Mouse (Mus musculus) forebrain, embryonic 14.5 days (tissue): ENCODE measurements around the gene Trim26. TPM values are rescaled to one million over a fixed set of nuclear protein-coding genes. Genes with fewer than 3 reads are reported as not detected.

Experiments used
- ATAC-seq: fragments of 200-750 bp; cut with Nextera tagmentation; 2 replicates; pipeline ENCODE4 v1.8.0; 2017; ENCODE audit warnings: mild to moderate bottlenecking, moderate library complexity
- DNase-seq: peaks from one replicate; pipeline ENCODE4 v3.0.0-alpha.2; 2015; ENCODE audit warnings: low spot score
- H3K27ac ChIP-seq: fragments of 300-500 bp; sonication (generic); 2 replicates; pipeline ENCODE4 v1.5.1; 2014; ENCODE audit warnings: low read depth, mild to moderate bottlenecking, control low read depth, low read length, moderate library complexity
- H3K27me3 ChIP-seq: fragments of 300-500 bp; sonication (generic); replicated peaks from 2 replicates; pipeline ENCODE4 v1.6.1; 2014; ENCODE audit warnings: low read length, control low read depth, mixed read lengths; ENCODE audit not compliant: control insufficient read depth, insufficient read depth
- H3K36me3 ChIP-seq: fragments of 300-500 bp; sonication (generic); 2 replicates; pipeline ENCODE4 v1.6.1; 2014; ENCODE audit warnings: low read length, control low read depth; ENCODE audit not compliant: control insufficient read depth, insufficient read depth
- H3K4me1 ChIP-seq: fragments of 300-500 bp; sonication (generic); 2 replicates; pipeline ENCODE4 v1.6.1; 2014; ENCODE audit warnings: antibody characterized with exemption, low read length, control low read depth; ENCODE audit not compliant: control insufficient read depth, insufficient read depth
- H3K4me2 ChIP-seq: fragments of 300-500 bp; sonication (generic); 2 replicates; pipeline ENCODE4 v1.6.1; 2014; ENCODE audit warnings: mild to moderate bottlenecking, control low read depth, low read length
- H3K4me3 ChIP-seq: fragments of 300-500 bp; sonication (generic); 2 replicates; pipeline ENCODE4 v1.5.1; 2014; ENCODE audit warnings: low read depth, low read length, control low read depth
- H3K9ac ChIP-seq: fragments of 300-500 bp; sonication (generic); 2 replicates; pipeline ENCODE4 v1.6.1; 2014; ENCODE audit warnings: mild to moderate bottlenecking, low read length, control low read depth, moderate library complexity
- H3K9me3 ChIP-seq: fragments of 300-500 bp; sonication (generic); replicated peaks from 2 replicates; pipeline ENCODE4 v1.6.1; 2016; ENCODE audit warnings: low read length, control low read depth, mixed read lengths; ENCODE audit not compliant: control insufficient read depth
- whole genome bisulfite sequencing: fragments of 180-500 bp; shearing (Covaris S2); extraction: QIAGEN DNeasy Blood & Tissue Kit; methylation state at CpG from one replicate; pipeline ENCODE4 v1.1.7; 2014; 5-methylcytosine and 5-hydroxymethylcytosine counted together
- polyA plus RNA-seq: library from polyadenylated mRNA; unstranded; fragments of >200 nt; fragmentation: Nextera tagmentation; extraction: Ambion mirVana; gene quantifications from 2 replicates; pipeline ENCODE4 v1.2.1, GENCODE M21; 2014

Gene Trim26
- polyA plus RNA-seq, 1 experiment from 2014 or later = 21.7 TPM

DNA sequence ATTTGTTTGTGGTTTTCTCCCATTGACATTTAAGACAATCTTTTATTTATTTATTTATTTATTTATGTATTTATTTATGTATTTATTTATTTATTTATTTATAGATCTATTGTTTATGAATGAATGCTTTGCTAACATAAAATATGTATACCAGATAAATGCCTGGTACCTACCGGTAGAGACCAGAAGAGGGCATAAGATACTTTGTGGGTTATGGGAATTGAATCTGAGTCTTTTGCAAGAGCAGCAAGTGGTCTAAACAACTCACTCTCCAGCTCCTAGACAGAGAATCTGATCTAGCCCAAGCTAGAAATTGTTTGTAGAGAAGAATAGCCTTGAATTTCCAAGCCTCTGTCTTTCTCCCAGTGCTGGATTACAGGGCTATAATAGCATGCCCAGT, 63.8 kb downstream of the Trim26 start:
- no peaks in the 10 kb centered on the region for H3K4me1 ChIP-seq
- no peaks in the 10 kb centered on the region for H3K27me3 ChIP-seq
- no peak overlapping the region for H3K9ac ChIP-seq
- peak; percentile 15 for DNase-seq
- no peaks in the 10 kb centered on the region for H3K36me3 ChIP-seq
- H3K9me3 ChIP-seq = no peaks in the 10 kb centered on the region
- no peak overlapping the region for H3K27ac ChIP-seq
- ATAC-seq = no peak
- no peak overlapping the region for H3K4me2 ChIP-seq
- no peak overlapping the region for H3K4me3 ChIP-seq
- 32% methylated on average over 1 of the region's 1 CpGs for WGBS

DNA sequence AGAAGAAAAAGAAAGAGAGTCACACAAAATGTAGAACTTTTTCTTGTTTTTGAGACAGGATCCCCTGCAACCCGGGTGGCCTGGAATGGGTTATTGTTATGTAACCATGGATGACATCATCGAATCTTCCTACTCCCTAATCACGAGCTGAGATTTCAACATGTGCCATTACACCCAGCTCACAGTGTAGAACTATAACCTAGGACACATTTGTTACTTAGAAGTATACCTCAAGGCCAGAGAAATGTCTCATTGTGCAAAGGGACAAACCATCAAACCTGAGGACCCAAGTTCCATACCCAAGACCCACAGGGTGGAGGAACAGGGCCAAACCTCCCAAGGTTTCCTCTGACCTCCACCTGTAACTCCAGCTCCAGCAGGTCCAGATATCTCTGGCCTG, 66.7 kb downstream of the Trim26 start:
- 71% methylated on average over 3 of the region's 3 CpGs for WGBS
- Histone ChIP-seq H3K4me2 (no peak overlapping the region), H3K9me3 (no peaks in the 10 kb centered on the region), H3K27ac (no peak overlapping the region), H3K27me3 (no peaks in the 10 kb centered on the region), H3K4me1 (no peaks in the 10 kb centered on the region), H3K9ac (no peak overlapping the region), H3K36me3 (no peaks in the 10 kb centered on the region), H3K4me3 (no peak overlapping the region)
- DNase-seq (no peak), ATAC-seq (no peak)

DNA sequence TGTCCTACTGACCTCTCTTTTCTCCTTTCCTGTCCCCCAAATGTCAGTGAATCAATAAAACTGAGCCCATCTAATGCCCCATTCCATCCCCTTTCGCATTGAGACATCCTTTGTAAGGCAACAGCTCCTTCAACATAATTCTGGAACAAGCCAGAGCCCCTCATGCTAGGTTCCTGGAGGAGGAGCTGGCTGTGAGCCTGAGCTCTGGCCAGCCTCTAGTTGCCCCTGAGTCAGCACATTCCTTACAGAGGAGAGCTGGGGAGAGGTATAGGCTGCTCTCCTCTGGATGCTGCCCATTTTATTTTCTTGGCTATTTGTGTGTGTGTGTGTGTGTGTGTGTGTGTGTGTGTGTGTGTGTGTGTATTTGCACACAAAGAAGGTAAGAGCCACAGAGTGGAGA, 71.3 kb downstream of the Trim26 start:
- 40% methylated on average over 1 of the region's 1 CpGs for WGBS
- no peak for DNase-seq

More for the DNA sequence above, 71.3 kb downstream of the Trim26 start:
- Histone ChIP-seq H3K36me3 (no peaks in the 10 kb centered on the region), H3K9ac (no peak overlapping the region), H3K4me2 (no peak overlapping the region), H3K27me3 (no peaks in the 10 kb centered on the region), H3K4me1 (no peaks in the 10 kb centered on the region), H3K9me3 (no peaks in the 10 kb centered on the region), H3K27ac (no peak overlapping the region), H3K4me3 (no peak overlapping the region)
- ATAC-seq = no peak

Other genes with a start within 250 kb of the Trim26 start
- gene H2-M9, start 194.5 kb upstream of the Trim26 start, polyA plus RNA-seq = not detected in 2 replicates
- gene H2-M1, start 164.9 kb upstream of the Trim26 start, polyA plus RNA-seq = not detected in 2 replicates
- gene H2-M10.5, start 64.2 kb upstream of the Trim26 start, polyA plus RNA-seq = not detected in 2 replicates
- gene H2-M10.6, start 25.0 kb upstream of the Trim26 start, polyA plus RNA-seq = not detected in 2 replicates
- gene Trim15, start 30.1 kb downstream of the Trim26 start, polyA plus RNA-seq = 0.48 and 0.49 TPM in 2 replicates
- gene Trim10, start 32.4 kb downstream of the Trim26 start, polyA plus RNA-seq = 1.1 and 2.1 TPM in 2 replicates
- gene Trim40, start 53.0 kb downstream of the Trim26 start, polyA plus RNA-seq = not detected in 2 replicates
- not detected in 2 replicates for gene Trim31, start 61.0 kb downstream of the Trim26 start, polyA plus RNA-seq
- 0.24 and 0.75 TPM in 2 replicates for gene Rnf39, start 105.8 kb downstream of the Trim26 start, polyA plus RNA-seq
- gene Ppp1r11, start 114.6 kb downstream of the Trim26 start, polyA plus RNA-seq = 188 and 228 TPM in 2 replicates
- gene Znrd1, start 121.4 kb downstream of the Trim26 start, polyA plus RNA-seq = 78.3 and 87.9 TPM in 2 replicates
- gene Znrd1as, start 121.5 kb downstream of the Trim26 start, polyA plus RNA-seq = 5.5 and 6.3 TPM in 2 replicates
- gene 2410137M14Rik, start 144.1 kb downstream of the Trim26 start, polyA plus RNA-seq = 0.35 TPM in 1 of 2 replicates, not detected in the other
- gene H2-M5, start 152.4 kb downstream of the Trim26 start, polyA plus RNA-seq = 0.77 and 1.0 TPM in 2 replicates
- gene Zfp57, start 164.0 kb downstream of the Trim26 start, polyA plus RNA-seq = 199 and 268 TPM in 2 replicates
- 0.98 and 1.4 TPM in 2 replicates for gene Mog, start 186.3 kb downstream of the Trim26 start, polyA plus RNA-seq
- 53.4 and 60.5 TPM in 2 replicates for gene Gabbr1, start 208.8 kb downstream of the Trim26 start, polyA plus RNA-seq